Mouse (Mus musculus): ENCODE measurements around the gene Rtn4. TPM values are rescaled to one million over a fixed set of nuclear protein-coding genes. Genes with fewer than 3 reads are reported as not detected.

Gene Rtn4
- polyA plus RNA-seq, 1 experiment: 48.0 TPM

DNA sequence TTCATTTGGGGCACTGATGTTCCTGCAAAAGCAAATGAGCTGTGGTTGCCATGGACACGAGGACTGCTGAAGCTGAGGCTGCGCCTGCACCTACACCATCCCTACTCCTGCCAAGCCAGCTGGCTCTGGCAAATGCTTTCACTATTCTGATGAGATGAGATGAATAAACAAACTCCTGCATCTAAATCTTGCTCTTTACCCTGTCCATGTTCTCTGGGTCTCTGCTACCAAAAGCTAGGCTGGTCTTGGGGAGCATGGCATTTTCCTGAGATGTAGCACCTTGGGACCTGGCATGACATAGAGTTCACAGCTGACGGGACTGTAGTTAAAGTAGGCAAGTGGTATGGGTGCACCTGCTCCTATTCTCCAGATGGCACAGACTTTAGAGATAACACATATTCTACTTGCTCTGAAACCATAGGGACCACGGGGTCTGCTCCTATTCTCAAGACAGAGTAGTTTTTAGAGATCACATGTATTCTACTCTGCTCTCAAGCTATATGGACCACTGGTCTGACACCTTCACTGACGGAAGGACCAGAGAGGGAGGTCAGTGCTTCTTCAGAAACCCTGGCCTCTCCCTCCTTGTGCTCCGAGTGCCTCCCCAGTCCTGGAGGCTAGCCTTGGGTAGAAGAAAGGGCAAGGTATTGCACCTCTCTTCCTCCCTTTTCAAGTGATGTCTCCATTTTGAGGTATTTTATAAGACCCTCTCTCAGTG lies 96.3 kb downstream of the Rtn4 start:
- no peaks in the 10 kb centered on the region for H3K27me3 ChIP-seq (ENCODE audit: control insufficient read depth, insufficient read depth, low read length)
- no peak overlapping the region for H3K27ac ChIP-seq (ENCODE audit: insufficient read depth, low read depth, low read length)
- WGBS: 72% methylated on average over 6 of the region's 6 CpGs
- H3K4me1 ChIP-seq (ENCODE audit: control insufficient read depth, insufficient read depth, insufficient read length, low read length): peaks cover 2% of the 10 kb centered on the region; the same call in 1 of the 2 replicates
- TF ChIP-seq CTCF (IDR thresholded peaks at IDR 0.05; ENCODE audit: extremely low read depth, insufficient read length, insufficient replicate concordance, low read depth, low read length) (no peak), POLR2A (IDR thresholded peaks at IDR 0.05; ENCODE audit: low read depth, low read length) (no peak)
- H3K36me3 ChIP-seq (ENCODE audit: control insufficient read depth, insufficient read depth, low read length): no peaks in the 10 kb centered on the region
- no peak overlapping the region for H3K4me3 ChIP-seq (ENCODE audit: low read depth, low read length)

- Histone ChIP-seq H3K27me3 (ENCODE audit: control insufficient read depth, insufficient read depth, low read length) (no peaks in the 10 kb centered on the region), H3K27ac (ENCODE audit: insufficient read depth, low read depth, low read length) (no peak overlapping the region), H3K4me1 (ENCODE audit: control insufficient read depth, insufficient read depth, insufficient read length, low read length) (peaks cover 2% of the 10 kb centered on the region; the same call in 1 of the 2 replicates), H3K4me3 (ENCODE audit: low read depth, low read length) (no peak overlapping the region), H3K36me3 (ENCODE audit: control insufficient read depth, insufficient read depth, low read length) (no peaks in the 10 kb centered on the region)
- WGBS: 89% methylated on average over 2 of the region's 2 CpGs
- no peak for TF ChIP-seq POLR2A (IDR thresholded peaks at IDR 0.05; ENCODE audit: low read depth, low read length)
Measured at GRCm38 (mm10) chr11:29790796-29791195, 98.0 kb downstream of the Rtn4 start.

Other genes starting within 250 kb of the Rtn4 start
- gene Prorsd1, start 177.9 kb upstream of the Rtn4 start, polyA plus RNA-seq (2012; rRNA removed): 0.09 and 0.47 TPM in 2 replicates
- gene Mtif2, start 166.5 kb upstream of the Rtn4 start, polyA plus RNA-seq (2012; rRNA removed): 2.7 and 3.4 TPM in 2 replicates
- gene Clhc1, start 145.0 kb upstream of the Rtn4 start, polyA plus RNA-seq (2012; rRNA removed): not detected in 2 replicates
- 12.8 and 16.2 TPM in 2 replicates for gene Rps27a, start 144.8 kb upstream of the Rtn4 start, polyA plus RNA-seq (2012; rRNA removed)
- 0.03 and 0.08 TPM in 2 replicates for gene 4931440F15Rik, start 132.7 kb downstream of the Rtn4 start, polyA plus RNA-seq (2012; rRNA removed)

Measured in small intestine, adult 2 months (tissue).